ENCODE assay signal across 8 mouse cellular contexts in the genomic region with DNA sequence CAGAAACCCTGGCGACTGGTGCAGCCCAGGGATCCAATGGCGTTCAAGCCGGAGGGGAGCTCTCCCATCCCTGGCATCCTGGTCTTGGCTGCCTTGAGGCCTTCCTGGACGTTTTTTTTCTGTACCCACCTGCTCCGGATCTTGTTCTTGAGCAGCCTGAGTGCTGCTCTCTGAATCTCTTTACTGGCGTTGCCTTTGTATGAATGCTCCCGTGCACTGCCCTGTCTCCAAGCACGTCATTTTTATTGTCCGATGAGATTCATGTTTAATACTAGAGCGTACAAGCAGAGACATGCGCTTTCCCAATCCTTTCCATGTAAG. TPM values are rescaled to one million over a fixed set of nuclear protein-coding genes. Genes with fewer than 3 reads are reported as not detected.
DNase-seq lines count a peak whose midpoint lies in the region; ATAC-seq and TF ChIP-seq lines count a peak whose summit lies in the region.

No protein-coding gene starts in this region.

- H3K36me3 ChIP-seq in embryonic facial prominence, embryonic 14.5 days (ENCODE audit: control insufficient read depth, insufficient read depth, low read length) = no peaks in the 10 kb centered on the region
- no peaks in the 10 kb centered on the region for H3K36me3 ChIP-seq in neural tube, embryonic 12.5 days

- peaks cover 45% of the 10 kb centered on the region for H3K27me3 ChIP-seq in embryonic facial prominence, embryonic 14.5 days (replicated peaks; ENCODE audit: control insufficient read depth, insufficient read depth, low read length)
- peaks cover 24% of the 10 kb centered on the region for H3K27me3 ChIP-seq in neural tube, embryonic 12.5 days (replicated peaks)

- no peak overlapping the region; the same call in 1 of the 2 replicates for H3K27ac ChIP-seq in embryonic facial prominence, embryonic 14.5 days (replicated peaks; ENCODE audit: low read depth, low read length)
- no peak overlapping the region for H3K27ac ChIP-seq in neural tube, embryonic 12.5 days

- ATAC-seq in embryonic facial prominence, embryonic 14.5 days (ENCODE audit: low read depth) = peak; percentile 70
- peak; percentile 40 for ATAC-seq in inflammation-experienced regulatory T-cells, adult 6 months
- ATAC-seq in neural tube, embryonic 12.5 days (ENCODE audit: low FRiP score, low read depth) = peak; percentile 65; the same call in 1 of the 2 replicates

- H3K9ac ChIP-seq in embryonic facial prominence, embryonic 14.5 days (ENCODE audit: low read depth, low read length) = peak overlapping the region; percentile 64
- H3K9ac ChIP-seq in neural tube, embryonic 12.5 days = peak overlapping the region; percentile 48

- no peak for DNase-seq in lung, adult 2 months
- DNase-seq in lung, postnatal 4 days = no peak
- no peak for DNase-seq in embryonic facial prominence, embryonic 14.5 days (ENCODE audit: low spot score)
- DNase-seq in MN1 (ENCODE audit: low spot score) = no peak
- no peak for DNase-seq in cerebellum, adult 11-12 months
- no peak for DNase-seq in spleen, adult 18-20 months

- H3K9me3 ChIP-seq in embryonic facial prominence, embryonic 14.5 days (ENCODE audit: control insufficient read depth, low read length) = no peaks in the 10 kb centered on the region
- H3K9me3 ChIP-seq in neural tube, embryonic 12.5 days = no peaks in the 10 kb centered on the region

- peak overlapping the region; percentile 95 for H3K4me2 ChIP-seq in embryonic facial prominence, embryonic 14.5 days (ENCODE audit: low read depth, low read length)
- H3K4me2 ChIP-seq in neural tube, embryonic 12.5 days (replicated peaks) = peak overlapping the region; percentile 97

- peak overlapping the region; percentile 49 for H3K4me3 ChIP-seq in lung, adult 2 months (replicated peaks; ENCODE audit: extremely low read depth, low read depth, low read length)
- H3K4me3 ChIP-seq in embryonic facial prominence, embryonic 14.5 days (ENCODE audit: low read depth, low read length) = peak overlapping the region; percentile 67
- H3K4me3 ChIP-seq in neural tube, embryonic 12.5 days = peak overlapping the region; percentile 68

- no peak for TF ChIP-seq POLR2A in lung, adult 2 months (IDR thresholded peaks at IDR 0.05; ENCODE audit: borderline replicate concordance, extremely low read depth, low read depth, low read length)

- H3K4me1 ChIP-seq in lung, adult 2 months (ENCODE audit: control insufficient read depth, insufficient read depth, low read length) = no peaks in the 10 kb centered on the region; the same call in 1 of the 2 replicates
- H3K4me1 ChIP-seq in embryonic facial prominence, embryonic 14.5 days (ENCODE audit: control insufficient read depth, insufficient read depth, low read length) = no peaks in the 10 kb centered on the region; the same call in 1 of the 2 replicates
- H3K4me1 ChIP-seq in neural tube, embryonic 12.5 days = no peaks in the 10 kb centered on the region

- WGBS in lung, adult 2 months = 14% methylated on average over 11 of the region's 11 CpGs
- 6% methylated on average over 11 of the region's 11 CpGs for WGBS in embryonic facial prominence, embryonic 14.5 days
- WGBS in neural tube, embryonic 12.5 days = 5% methylated on average over 11 of the region's 11 CpGs

- no peak for TF ChIP-seq CTCF in lung, adult 2 months (IDR thresholded peaks at IDR 0.05; ENCODE audit: insufficient read depth, low read length)

RNA-seq across cellular contexts. Expression of a gene that starts 58.7 kb away (rescaled TPM):
- polyA plus RNA-seq in lung, adult 2 months (2012; rRNA removed) = not detected in 2 replicates
- polyA plus RNA-seq in embryonic facial prominence, embryonic 14.5 days (2014; fragmentation: Nextera tagmentation; extraction: Ambion mirVana) = not detected in 2 replicates
- not detected for polyA plus RNA-seq in inflammation-experienced regulatory T-cells, adult 6 months (2017; shearing (Covaris generic))
- not detected in 2 replicates for polyA plus RNA-seq in neural tube, embryonic 12.5 days (2016; fragmentation: Nextera tagmentation; extraction: Ambion mirVana)
